Mouse (Mus musculus): Measurements from ENCODE around the gene Apc2.

The Apc2 gene

DNA sequence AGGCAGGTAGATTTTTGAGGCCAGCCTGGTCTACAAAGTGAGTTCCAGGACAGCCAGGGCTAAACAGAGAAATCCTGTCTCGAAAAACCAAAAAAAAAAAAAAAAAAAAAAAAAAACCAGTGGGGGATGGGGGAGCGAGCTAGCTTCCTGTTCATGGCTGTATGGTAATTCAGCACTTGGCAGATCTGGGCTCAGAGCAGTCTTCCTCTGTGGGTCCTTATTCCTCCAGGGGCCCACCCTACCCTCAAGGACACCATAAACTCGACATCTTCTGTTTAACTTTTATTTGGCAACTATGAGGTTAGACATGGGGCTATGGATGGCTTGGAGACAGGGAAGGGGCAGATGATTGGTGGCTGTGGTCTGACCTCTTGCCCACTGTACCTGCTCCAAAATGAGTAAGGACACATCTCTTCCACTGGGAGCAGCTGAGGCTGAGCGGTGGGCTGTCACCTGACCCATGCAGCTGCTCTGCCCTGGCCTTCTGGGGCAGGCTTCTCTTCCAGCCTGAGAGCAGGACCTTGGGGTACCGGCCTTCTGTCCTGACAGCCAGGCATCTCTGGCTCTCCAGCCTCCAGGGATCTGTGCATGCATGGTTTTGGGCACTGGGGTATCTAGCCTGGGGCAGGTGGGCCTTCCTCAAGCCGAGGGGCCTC lies 25.4 kb downstream of the Apc2 start:
- DNase-seq (ENCODE audit: low spot score in 2 of 2), result no peak

DNA sequence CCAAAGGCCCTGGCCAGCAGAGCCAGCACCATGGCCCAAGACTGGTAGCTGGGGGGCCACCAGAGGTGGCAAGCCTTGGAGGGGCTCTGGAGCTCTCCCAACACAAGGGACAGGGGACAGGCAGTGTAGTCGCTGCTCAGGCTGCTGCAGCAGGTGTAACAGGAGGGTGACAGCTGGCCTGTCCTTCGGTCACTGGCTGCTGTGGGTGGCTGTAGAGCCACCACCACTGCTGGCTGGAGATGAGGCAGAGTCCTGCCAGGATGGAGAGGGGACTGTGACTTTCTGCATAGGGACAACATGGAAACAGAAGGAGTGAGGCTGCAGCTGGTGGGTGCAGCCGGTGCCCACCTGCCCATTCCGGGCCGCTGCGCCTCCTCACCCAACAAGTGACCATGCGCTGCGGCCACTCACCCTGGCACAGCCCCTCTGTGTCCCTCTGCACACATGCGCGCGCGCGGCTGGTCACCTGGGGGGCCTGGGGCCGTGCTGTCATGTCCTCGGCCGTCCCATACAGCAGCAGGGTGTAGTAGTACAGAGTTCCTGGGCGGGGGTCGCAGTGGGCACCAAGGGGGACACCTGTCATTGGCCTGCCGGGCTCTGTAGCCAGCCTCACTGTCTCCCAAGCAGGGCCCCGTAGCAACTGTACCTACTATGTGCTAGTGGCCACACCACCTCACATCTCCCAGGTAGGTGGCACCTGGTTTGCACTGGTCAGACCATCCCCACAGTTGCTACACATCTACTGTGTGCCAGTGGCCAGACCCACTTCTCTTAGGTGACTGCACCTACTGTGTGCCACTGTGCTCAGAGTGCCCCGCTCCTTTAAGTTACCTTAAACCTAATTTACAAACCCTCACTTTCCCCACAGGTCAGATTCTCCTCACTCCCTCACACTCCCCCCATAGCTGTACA lies 26.1 kb downstream of the Apc2 start:
- DNase-seq (ENCODE audit: low spot score in 2 of 2), result peak in 1 of 2 experiments; percentile 56

DNA sequence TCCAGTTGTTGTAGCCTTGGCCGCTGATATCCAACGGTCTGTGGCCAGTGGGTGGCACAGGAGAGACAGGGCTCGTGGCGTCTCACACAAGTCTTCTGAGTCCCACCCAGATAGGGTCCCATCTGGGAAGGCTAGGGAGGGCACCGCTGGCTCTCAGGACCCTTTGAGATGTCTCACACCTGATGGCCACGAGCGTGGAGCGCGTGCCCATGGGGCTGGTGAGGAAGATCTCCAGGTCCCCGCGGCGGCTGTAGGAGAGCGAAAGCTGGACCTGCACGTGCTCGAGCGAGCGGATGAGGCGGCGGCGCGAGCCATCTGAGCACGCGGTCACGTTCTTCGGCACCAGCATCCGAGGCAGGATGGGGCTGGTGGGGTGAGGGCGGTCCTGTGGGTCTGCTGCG lies 27.0 kb downstream of the Apc2 start:
- peak in 1 of 2 experiments; percentile 66 for DNase-seq (ENCODE audit: low spot score in 2 of 2)

DNA sequence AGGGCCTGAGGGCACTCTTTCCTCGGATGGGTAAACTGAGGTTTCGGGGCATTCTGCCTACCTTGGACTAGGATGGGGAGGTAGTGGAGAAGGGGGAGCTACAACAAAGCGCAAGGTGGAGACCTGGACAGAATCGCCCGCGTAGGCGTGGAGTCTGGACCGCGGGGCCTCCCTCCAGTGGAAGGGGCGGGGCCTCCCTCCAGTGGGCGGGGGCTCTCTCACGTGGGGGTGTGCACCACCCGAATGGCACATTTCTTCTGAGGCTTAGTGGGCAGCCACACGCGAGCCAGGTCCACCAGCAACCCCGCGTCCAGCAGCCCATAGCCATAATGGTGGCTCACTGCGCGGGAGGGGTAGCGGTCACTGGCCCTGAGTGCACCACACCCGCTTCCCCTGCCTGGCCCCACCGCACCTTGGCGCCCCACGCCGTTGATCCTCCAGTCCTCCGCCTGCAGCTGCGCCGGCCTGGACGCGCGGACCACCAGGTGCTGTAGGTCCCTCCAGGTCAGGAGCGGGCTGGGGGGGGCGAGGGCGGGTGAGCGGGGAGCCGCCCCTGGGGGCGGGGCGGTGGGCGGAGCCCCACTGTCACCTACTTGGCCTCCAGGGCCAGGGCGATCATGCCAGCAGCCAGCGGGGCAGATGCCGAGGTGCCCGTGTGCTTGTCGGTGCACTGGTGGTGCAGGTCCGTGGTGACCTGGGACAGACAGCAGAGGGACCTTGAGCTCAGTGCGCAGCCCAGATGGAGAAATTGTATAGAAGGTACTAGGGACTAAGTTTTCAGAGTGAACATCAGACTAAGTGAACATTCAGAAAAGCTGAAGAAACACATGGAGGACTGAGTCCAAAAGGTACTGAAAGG lies 27.7 kb downstream of the Apc2 start:
- peak; percentile 71 to 77 for DNase-seq (ENCODE audit: low spot score in 2 of 2)

DNA sequence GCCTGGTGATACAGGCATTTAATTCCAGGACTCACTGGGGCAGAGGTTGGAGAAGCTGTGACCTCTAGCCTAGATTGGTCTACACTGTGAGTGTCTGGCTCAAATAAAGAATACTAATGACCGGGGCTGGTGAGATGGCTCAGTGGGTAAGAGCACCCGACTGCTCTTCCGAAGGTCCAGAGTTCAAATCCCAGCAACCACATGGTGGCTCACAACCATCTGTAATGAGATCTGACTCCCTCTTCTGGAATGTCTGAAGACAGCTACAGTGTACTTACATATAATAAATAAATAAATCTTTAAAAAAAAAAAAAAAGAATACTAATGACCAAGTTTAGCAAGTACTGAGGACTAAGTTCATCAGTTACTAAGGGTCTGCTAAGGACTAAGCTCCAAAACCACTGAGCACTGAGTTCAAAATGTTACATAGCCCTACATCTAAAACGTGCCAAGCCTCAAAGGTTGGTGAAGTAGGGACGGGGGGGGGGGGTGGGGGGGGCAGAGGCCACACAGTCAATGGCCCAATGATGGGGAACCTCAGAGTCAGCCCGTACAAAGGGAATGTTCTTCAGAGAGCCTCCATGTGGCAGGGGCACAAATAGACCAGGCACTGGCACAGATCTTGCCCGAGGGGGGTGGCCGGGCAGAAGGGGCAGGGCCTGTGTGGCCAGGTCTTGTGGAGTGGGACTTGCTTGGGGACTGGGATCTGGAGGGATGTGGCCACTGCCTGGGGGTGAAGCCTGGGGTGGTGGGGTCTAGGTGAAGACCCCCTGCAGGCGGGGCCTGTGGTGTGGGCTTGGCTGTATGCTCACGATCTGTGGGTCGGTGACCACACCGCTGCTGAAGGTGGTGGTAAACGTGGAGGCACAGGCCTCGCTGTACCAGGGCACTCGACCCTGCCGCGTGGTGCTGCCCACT lies 28.6 kb downstream of the Apc2 start:
- peak in 1 of 2 experiments; percentile 45 for DNase-seq (ENCODE audit: low spot score in 2 of 2)

DNA sequence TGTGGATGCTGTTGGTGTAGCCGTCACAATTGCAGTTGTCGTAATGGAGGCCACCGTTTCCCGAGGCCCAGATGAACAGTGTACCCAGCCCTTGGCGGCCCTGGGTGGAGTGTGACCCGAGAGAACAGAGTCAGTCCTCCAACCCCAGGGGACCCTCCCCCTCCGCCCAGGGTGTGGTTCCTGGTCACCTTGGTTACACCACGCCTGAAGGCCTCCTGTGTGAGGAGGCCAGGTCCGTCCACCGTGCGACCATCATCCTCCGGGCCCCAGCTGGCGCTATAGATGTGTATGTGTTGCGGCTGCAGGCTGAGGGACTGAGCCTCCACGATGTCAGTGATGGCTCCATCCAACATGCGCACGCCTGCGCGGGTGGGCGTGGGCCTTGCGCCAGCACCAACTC lies 29.3 kb downstream of the Apc2 start:
- DNase-seq (ENCODE audit: low spot score in 2 of 2), result peak in 1 of 2 experiments; percentile 52

DNA sequence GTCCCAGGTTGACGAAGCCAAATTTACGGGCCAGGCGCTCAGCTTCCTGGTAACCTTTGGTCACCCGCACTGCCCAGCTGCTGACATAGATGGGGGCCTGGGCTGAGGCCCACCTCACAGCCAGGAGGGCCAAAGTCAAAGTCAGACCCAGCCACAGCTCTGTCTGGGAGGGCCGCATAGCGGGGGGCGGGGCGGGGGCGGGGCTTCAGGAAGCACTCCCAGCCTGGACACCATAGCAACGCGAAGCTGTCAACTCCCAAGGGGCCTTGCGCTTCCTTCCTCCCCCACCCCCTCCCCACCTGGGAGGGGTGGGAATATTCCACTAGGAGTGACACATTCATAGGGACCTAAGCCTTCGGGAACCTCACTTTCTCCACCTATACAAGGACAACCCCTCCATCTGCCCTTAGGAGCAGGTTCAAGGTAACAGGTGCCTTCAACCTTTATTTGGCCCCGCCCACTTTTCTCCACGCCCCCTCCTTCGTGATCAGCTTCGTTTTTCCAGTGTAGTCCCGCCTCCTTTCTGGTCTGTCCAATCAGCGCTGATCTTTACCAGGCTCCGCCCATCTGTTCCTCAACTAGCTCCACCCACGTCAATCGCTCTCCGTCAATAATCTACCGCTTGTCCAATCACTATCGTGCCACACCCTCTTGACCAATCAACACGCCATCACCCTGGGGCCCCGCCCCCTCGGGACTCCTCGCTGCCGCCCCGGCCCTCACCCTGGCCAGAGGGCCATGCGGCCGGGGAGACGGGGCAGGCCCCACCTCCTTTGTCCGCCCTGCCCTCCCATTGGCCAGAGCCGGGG lies 33.7 kb downstream of the Apc2 start, which contains the start of the genes Pcsk4 and Reep6:
Pcsk4 (minus strand) TSS at position 226 of the 809 bp plus-strand sequence.
Reep6 (plus strand) TSS at position 681 of the 809 bp plus-strand sequence.
- peak; percentile 98 for DNase-seq (ENCODE audit: low spot score in 2 of 2)

DNA sequence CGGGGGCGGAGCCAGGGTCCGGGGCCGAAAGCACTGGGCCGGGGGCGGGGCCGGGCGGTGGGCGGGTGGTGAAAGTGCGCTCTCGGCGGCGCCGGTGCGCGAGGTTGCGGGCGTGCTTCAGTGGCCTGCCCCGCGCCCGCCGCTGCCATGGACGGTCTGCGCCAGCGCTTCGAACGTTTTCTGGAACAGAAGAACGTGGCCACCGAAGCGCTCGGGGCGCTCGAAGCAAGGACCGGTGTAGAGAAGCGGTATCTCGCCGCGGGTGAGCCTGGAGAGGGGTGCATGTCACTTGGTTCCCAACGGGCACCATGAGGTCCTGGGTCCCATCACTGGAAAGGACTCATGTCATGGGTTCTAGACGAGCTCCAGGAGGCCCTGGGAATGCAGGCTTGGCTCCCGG lies 34.3 kb downstream of the Apc2 start:
- DNase-seq (ENCODE audit: low spot score in 2 of 2), result no peak

DNA sequence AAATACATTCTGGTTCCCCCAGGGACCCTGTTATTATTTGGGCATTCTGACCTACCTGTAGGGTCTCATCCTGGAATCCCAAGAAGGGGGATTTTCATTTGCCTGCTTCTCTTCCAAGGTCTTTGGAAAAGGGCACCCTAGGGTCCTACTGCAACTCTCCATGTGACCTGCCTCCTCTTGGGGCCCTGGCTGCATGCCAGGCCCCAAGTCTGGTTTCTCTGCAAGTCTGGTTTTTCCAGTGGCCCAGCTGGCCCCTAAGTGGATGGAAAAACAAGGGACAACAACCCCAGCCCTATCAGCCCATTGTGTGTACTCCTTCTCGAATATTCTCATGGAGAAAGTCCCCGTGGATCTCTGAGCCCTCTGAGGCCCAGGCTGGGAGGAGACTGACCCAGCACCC lies 35.1 kb downstream of the Apc2 start:
- DNase-seq (ENCODE audit: low spot score in 2 of 2), result no peak

DNA sequence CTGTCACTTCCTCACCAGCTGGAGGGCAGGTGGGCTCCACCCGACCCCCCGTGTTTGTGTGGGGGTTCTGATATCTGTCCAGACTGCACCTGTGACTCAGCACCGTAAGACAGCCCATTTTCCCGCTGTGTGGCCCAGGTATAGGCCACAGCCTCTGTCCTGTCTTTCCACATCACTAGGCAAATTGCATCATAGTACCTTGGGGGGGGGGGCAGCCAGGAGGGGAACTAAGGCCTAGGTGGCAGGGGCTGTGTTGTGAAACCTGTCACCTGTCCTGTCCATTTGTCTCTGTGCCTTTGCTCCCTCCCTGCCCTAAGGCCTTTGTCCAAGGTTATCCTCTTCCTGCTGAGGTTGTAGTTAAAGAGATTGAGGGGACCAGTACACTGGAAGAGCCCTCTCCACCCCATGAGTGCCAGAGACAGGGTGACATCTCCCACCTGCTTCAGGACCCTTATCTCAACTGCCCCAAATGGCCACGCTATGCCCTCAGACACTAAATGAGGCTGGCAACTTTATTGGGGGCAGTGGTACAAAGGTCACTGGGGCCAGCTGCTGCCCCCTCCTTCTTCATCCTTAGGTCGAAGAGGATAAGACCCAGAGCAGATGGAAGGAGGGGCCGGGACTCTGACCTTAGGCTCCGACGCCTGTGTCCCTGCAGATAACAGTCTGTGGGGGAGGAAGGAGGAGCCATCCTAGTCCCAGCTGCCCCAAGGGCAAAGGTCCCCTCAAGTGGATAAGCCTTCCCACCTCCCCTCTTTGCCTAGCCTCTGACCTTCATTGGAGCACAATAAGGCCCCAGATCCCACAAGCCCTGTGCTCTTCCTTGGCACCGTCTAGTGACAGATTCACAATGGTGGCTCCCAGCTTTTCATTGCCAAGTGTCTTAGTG lies 36.1 kb downstream of the Apc2 start:
- DNase-seq (ENCODE audit: low spot score in 2 of 2), result no peak

DNA sequence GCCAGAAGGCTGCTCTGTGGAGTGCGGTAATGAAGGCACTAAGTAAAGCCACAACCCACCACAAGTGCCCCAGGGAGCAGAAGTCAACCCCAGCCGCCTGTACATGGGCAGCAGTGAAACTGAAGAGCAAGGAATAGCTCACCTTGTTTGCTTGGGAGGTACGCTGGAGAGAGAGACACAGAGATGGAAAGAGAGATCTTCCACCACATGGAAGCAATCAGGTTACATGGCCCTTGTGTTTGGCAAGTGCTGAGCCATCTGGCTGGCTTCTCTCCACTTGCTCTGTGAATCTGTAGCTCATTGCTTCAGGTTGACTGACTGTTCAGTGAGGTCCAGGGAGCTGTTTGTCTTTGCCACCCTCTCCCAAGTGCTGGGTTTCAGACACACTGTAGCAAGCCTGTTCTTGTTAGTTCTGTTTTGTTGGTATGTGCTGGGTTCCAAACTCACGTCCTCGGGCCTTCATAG lies 36.8 kb downstream of the Apc2 start:
- DNase-seq (ENCODE audit: low spot score in 2 of 2), result no peak

DNA sequence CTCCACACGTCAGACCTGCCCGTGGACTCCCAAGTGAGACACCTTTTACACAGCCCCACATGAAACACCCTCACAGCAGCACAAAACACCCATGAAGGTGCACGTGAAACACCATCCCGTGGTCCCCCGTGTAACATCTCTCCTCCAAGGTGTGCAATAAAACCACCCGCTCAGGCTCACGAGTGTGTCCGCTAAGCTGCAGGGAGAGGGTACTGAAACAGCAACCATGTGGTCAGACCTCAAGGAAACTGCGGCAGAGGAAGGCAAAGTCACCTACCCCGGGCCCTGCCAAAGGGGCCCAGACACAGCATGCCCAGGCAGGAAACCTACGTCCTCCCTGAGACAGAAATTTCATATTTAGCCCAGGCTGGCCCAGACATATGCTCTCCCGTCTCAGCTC lies 40.5 kb downstream of the Apc2 start:
- DNase-seq (ENCODE audit: low spot score in 2 of 2), result no peak

DNA sequence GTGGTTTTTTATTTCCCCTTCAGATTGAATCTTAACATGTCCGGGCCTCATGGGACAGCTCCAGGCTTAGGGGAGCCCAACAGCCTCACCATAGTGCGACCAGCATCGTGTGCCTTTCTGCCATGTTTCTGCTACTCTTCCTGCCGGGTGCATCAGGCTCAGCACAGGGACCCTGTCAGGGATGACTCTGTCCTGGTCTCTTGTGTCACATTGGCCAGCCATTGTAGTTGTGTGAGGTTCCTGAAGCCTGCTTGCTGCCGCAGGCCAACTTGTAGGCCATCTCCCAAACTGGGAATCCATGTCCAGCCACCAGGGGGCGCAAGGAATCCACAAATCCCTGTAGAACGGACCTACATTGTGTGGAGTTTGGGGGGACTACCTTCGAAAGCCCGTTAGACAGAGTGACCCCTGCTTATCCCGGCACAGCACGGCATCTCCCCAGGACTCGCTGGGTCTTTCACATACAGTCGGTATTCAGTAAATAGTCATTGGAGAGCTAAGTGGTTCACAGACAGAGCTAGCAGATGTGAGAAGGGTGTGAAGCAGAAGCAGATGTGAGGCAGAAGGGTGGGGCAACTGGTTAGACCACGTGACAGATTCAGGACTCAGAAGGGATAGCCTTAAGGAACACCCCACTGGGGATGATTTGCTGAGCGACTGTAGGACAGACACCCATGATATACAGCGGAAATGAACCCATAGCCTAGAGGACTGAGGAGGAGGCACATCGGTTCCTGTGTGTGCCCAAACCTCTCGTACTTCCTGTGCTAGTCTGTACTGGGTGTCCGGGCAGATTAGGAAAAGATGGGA lies 44.4 kb downstream of the Apc2 start:
- peak; percentile 79 to 90 for DNase-seq (ENCODE audit: low spot score in 2 of 2)

DNA sequence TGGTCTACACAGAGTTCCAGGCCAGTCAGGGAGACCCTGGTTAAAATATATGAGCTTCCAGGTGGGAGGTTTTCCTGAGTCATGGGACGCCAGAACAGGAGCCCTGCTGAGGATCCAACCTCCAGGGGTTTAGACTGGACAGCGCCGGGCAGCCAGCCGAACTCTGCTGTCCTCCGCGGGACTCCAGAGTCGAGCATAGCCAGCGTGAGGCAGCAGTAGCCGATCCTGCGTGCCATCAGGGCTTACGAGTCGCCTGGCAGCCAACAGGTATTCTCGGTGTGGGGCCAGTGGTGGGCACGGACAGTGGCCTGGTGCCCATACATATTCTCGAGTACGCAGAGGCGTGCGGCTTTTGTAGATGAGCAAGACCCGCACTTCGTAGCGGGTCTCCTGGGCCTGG lies 45.2 kb downstream of the Apc2 start:
- no peak for DNase-seq (ENCODE audit: low spot score in 2 of 2)

DNA sequence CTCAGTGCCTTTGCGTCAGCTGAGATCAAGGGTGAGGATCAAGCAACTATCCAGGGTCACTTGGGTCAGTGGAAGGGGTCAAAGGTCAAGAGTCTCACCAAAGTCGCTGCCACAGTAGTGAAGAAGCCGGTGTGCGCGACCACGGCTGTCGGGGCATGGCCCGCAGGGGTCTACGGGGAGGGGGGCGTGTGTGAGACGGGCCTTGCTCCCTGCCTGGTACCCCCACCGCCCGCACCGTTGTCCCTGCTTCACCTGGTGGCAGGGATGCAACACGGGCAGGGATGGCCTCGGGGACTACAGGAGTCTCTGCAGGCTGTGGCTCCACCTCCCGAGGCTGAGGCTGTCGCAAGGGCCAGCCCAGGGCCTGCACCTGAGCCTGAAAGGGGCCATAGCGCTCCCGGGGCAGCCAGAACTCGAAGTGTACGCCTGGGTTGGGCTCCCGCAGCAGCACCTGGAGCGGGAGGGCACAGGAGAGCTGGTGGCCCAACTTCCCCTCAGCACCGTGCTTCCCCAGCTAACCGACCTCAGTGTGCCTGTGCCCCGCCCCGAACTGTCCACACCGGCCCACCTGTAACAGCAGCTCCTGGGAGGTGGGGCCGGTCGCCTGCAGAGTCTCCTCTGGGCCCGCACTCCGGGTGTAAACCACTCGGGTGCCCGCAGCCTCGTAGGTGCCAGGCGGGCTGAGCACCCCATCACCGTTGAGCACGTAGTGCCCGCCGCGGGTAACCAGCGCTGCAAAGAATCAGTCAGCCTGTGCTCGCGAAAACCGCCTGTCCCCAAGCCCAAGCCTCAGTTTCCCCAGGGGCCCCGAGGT lies 45.9 kb downstream of the Apc2 start:
- DNase-seq (ENCODE audit: low spot score in 2 of 2), result no peak

DNA sequence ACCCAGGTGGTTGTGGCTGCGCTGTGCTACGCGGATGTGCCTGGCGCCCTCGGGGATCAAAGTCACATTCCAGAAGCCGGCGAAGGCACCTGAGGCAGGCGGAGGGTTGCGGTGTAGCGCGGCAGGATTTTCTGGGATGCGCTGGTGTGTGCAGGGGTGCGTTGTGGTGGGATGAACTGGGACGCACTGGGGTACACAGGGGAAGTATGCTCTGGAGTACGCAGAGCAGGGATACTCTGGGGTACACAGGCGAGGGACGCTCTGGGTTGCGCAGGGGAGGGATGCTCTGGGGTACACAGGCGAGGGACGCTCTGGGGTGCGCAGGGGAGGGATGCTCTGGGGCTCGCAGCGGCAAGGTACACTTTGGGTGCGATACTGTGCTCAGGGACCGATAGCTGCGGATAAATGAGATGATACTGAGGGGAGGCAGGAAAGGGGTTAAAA lies 46.5 kb downstream of the Apc2 start:
- no peak for DNase-seq (ENCODE audit: low spot score in 2 of 2)

Measured in right cerebral cortex, postnatal 10 days (tissue).